Mouse (Mus musculus): ENCODE results near the gene Rho. TPM values are rescaled to one million over a fixed set of nuclear protein-coding genes. Genes with fewer than 3 reads are reported as not detected.

The Rho gene
- polyA plus RNA-seq, 1 experiment from 2014 or later: 0.16 TPM

DNA sequence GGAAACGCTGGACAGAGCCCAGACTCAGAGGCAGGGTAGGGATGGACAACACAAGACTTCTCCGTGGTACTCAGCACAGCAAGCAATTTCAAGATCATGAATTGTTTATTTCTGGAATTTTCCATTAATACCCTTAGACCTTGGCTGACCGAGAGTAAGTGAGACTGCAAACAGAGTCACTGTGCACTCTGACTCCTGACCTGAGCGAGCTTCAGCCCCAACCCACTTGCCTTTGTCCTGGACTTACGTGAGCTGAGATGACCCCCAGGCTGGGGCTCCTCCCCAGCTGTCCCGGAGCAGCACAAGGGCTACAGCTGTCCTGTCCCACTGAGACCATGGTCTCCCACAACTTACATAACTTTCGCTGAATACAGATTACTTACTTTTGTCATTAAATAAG lies 51.3 kb downstream of the Rho start:
- Histone ChIP-seq H3K4me3 (ENCODE audit: low read depth, low read length) (no peak overlapping the region), H3K27me3 (ENCODE audit: control insufficient read depth, insufficient read depth, low read length) (no peaks in the 10 kb centered on the region), H3K4me1 (ENCODE audit: control insufficient read depth, insufficient read depth, low read length) (peaks cover 51% of the 10 kb centered on the region), H3K27ac (ENCODE audit: low read depth, low read length) (peak overlapping the region; percentile 64), H3K4me2 (no peak overlapping the region), H3K36me3 (ENCODE audit: control insufficient read depth, insufficient read depth, low read length) (no peaks in the 10 kb centered on the region), H3K9me3 (replicated peaks; ENCODE audit: control insufficient read depth, low read length) (no peaks in the 10 kb centered on the region), H3K9ac (ENCODE audit: low read depth, low read length) (no peak overlapping the region)
- WGBS (ENCODE audit: insufficient replicate concordance): 71% methylated on average over 7 of the region's 7 CpGs
- no peak for ATAC-seq (replicated peaks; ENCODE audit: insufficient number of reproducible peaks, low FRiP score, low TSS enrichment)

DNA sequence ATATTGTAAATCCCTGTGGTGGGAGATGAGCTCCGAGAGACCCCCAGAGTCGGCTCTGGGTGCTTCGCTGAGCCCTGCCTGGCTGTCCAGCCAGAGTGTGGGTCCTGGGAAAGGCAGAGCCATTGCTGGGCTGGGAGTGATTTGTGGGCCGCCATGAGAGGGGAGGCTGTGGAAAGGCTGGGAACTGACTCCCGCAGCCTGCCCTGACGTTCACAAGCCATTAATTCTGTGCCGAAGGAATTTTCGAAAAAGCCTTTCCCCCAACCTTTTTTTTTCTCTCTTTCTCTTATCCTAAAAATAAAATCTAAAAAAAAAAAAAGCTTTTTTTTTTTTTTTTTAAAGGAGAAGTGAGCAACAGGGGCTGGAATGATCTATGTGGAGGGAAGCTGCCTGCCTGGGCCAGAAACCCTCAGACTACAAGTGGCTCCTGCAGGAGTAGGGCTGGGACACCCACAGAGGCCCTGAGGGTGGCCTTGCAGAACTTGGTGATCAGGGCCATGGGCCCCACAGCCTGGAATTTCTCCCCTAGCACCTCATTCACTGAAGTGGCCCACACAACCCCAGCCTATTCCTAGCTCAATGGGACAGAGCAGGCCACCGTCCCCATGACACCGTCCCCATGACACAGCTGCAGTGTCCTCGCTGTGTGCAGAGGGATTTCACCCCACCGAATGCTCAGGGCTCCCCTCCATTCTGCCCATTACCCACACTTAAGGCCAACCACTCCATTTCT lies 51.9 kb downstream of the Rho start:
- Histone ChIP-seq H3K9me3 (replicated peaks; ENCODE audit: control insufficient read depth, low read length) (no peaks in the 10 kb centered on the region), H3K4me3 (ENCODE audit: low read depth, low read length) (no peak overlapping the region), H3K9ac (ENCODE audit: low read depth, low read length) (peak overlapping the region; percentile 43; the same call in 1 of the 2 replicates), H3K4me1 (ENCODE audit: control insufficient read depth, insufficient read depth, low read length) (peaks cover 51% of the 10 kb centered on the region), H3K4me2 (no peak overlapping the region; the same call in 1 of the 2 replicates), H3K27ac (ENCODE audit: low read depth, low read length) (peak overlapping the region; percentile 66), H3K27me3 (ENCODE audit: control insufficient read depth, insufficient read depth, low read length) (no peaks in the 10 kb centered on the region), H3K36me3 (ENCODE audit: control insufficient read depth, insufficient read depth, low read length) (no peaks in the 10 kb centered on the region)
- ATAC-seq (replicated peaks; ENCODE audit: insufficient number of reproducible peaks, low FRiP score, low TSS enrichment): no peak
- 59% methylated on average over 12 of the region's 12 CpGs for WGBS (ENCODE audit: insufficient replicate concordance)

GRCm38 (mm10) chr6:115984580-115984979 lies 53.0 kb downstream of the Rho start:
- 70% methylated on average over 7 of the region's 7 CpGs for WGBS (ENCODE audit: insufficient replicate concordance)
- H3K4me1 ChIP-seq (ENCODE audit: control insufficient read depth, insufficient read depth, low read length): peaks cover 51% of the 10 kb centered on the region
- no peak for ATAC-seq (replicated peaks; ENCODE audit: insufficient number of reproducible peaks, low FRiP score, low TSS enrichment)
- no peak overlapping the region for H3K27ac ChIP-seq (ENCODE audit: low read depth, low read length)
- H3K27me3 ChIP-seq (ENCODE audit: control insufficient read depth, insufficient read depth, low read length): no peaks in the 10 kb centered on the region
- no peaks in the 10 kb centered on the region for H3K36me3 ChIP-seq (ENCODE audit: control insufficient read depth, insufficient read depth, low read length)
- no peaks in the 10 kb centered on the region for H3K9me3 ChIP-seq (replicated peaks; ENCODE audit: control insufficient read depth, low read length)
- H3K4me2 ChIP-seq: peak overlapping the region; percentile 89; the same call in 1 of the 2 replicates
- no peak overlapping the region for H3K9ac ChIP-seq (ENCODE audit: low read depth, low read length)
- H3K4me3 ChIP-seq (ENCODE audit: low read depth, low read length): no peak overlapping the region

GRCm38 (mm10) chr6:115985622-115986021 lies 54.1 kb downstream of the Rho start:
- no peak overlapping the region; the same call in 1 of the 2 replicates for H3K4me3 ChIP-seq (ENCODE audit: low read depth, low read length)
- H3K4me2 ChIP-seq: peak overlapping the region; percentile 89

DNA sequence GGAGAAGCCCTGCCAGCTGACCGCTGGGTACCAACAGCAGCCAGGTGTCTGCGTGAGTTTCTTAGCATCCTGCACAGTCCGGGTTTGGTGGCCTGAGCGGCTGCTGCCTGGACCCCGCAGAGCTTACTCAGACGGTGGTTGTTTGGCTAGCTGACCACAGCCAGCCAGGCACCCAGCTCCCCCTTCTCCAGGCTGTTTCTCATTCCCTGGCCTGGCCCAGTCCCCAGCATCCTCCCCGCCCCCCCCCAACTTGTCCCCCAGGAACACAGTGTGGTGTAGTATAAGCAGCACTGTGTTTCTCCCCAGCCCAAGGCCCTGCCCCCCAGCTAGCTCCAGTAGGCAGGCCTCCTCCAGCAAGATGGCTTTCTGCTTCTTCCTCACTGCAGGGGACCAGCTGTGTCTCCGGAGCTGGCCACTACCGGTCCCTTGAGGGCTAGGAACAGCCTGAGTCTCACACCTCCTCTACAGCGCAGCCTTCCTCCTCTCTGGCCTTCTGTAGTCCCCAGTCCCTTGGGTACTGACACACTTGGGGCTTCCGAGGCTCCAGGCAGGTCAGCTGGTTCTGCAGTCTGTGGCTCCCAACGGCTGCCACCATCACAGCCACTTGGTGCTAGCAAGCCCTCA lies 55.0 kb downstream of the Rho start:
- Histone ChIP-seq H3K4me2 (peak overlapping the region; percentile 89), H3K4me3 (ENCODE audit: low read depth, low read length) (0 out of 2 replicates have a peak overlapping the region, but pooled peaks have one; percentile 1), H3K27ac (ENCODE audit: low read depth, low read length) (no peak overlapping the region), H3K27me3 (ENCODE audit: control insufficient read depth, insufficient read depth, low read length) (no peaks in the 10 kb centered on the region), H3K36me3 (ENCODE audit: control insufficient read depth, insufficient read depth, low read length) (0 out of 2 replicates have a peak, but pooled peaks cover 2% of the 10 kb centered on the region), H3K9ac (ENCODE audit: low read depth, low read length) (peak overlapping the region; percentile 34; the same call in 1 of the 2 replicates), H3K4me1 (ENCODE audit: control insufficient read depth, insufficient read depth, low read length) (peaks cover 49% of the 10 kb centered on the region), H3K9me3 (replicated peaks; ENCODE audit: control insufficient read depth, low read length) (no peaks in the 10 kb centered on the region)
- no peak for ATAC-seq (replicated peaks; ENCODE audit: insufficient number of reproducible peaks, low FRiP score, low TSS enrichment)
- 51% methylated on average over 12 of the region's 12 CpGs for WGBS (ENCODE audit: insufficient replicate concordance)

More at GRCm38 (mm10) chr6:115985622-115986021, 54.1 kb downstream of the Rho start:
- peak overlapping the region; percentile 46 for H3K9ac ChIP-seq (ENCODE audit: low read depth, low read length)
- H3K9me3 ChIP-seq (replicated peaks; ENCODE audit: control insufficient read depth, low read length): no peaks in the 10 kb centered on the region
- 48% methylated on average over 9 of the region's 9 CpGs for WGBS (ENCODE audit: insufficient replicate concordance)
- 0 out of 2 replicates have a peak, but pooled peaks cover 2% of the 10 kb centered on the region for H3K36me3 ChIP-seq (ENCODE audit: control insufficient read depth, insufficient read depth, low read length)
- H3K27ac ChIP-seq (ENCODE audit: low read depth, low read length): no peak overlapping the region
- ATAC-seq (replicated peaks; ENCODE audit: insufficient number of reproducible peaks, low FRiP score, low TSS enrichment): no peak
- no peaks in the 10 kb centered on the region for H3K27me3 ChIP-seq (ENCODE audit: control insufficient read depth, insufficient read depth, low read length)
- H3K4me1 ChIP-seq (ENCODE audit: control insufficient read depth, insufficient read depth, low read length): peaks cover 43% of the 10 kb centered on the region

GRCm38 (mm10) chr6:115987096-115987747 lies 55.7 kb downstream of the Rho start:
- Histone ChIP-seq H3K4me1 (ENCODE audit: control insufficient read depth, insufficient read depth, low read length) (peaks cover 55% of the 10 kb centered on the region), H3K27me3 (ENCODE audit: control insufficient read depth, insufficient read depth, low read length) (peaks cover 1% of the 10 kb centered on the region; the same call in 1 of the 2 replicates), H3K36me3 (ENCODE audit: control insufficient read depth, insufficient read depth, low read length) (0 out of 2 replicates have a peak, but pooled peaks cover 2% of the 10 kb centered on the region), H3K9ac (ENCODE audit: low read depth, low read length) (0 out of 2 replicates have a peak overlapping the region, but pooled peaks have one; percentile 34), H3K4me3 (ENCODE audit: low read depth, low read length) (0 out of 2 replicates have a peak overlapping the region, but pooled peaks have one; percentile 1), H3K27ac (ENCODE audit: low read depth, low read length) (no peak overlapping the region), H3K9me3 (replicated peaks; ENCODE audit: control insufficient read depth, low read length) (no peaks in the 10 kb centered on the region), H3K4me2 (peak overlapping the region; percentile 89)
- no peak for ATAC-seq (replicated peaks; ENCODE audit: insufficient number of reproducible peaks, low FRiP score, low TSS enrichment)
- 61% methylated on average over 9 of the region's 9 CpGs for WGBS (ENCODE audit: insufficient replicate concordance)

GRCm38 (mm10) chr6:115989032-115989431 lies 57.5 kb downstream of the Rho start:
- peaks cover 61% of the 10 kb centered on the region for H3K4me1 ChIP-seq (ENCODE audit: control insufficient read depth, insufficient read depth, low read length)
- peak overlapping the region; percentile 89 for H3K4me2 ChIP-seq
- WGBS (ENCODE audit: insufficient replicate concordance): 76% methylated on average over 5 of the region's 5 CpGs
- H3K36me3 ChIP-seq (ENCODE audit: control insufficient read depth, insufficient read depth, low read length): 0 out of 2 replicates have a peak, but pooled peaks cover 2% of the 10 kb centered on the region
- no peaks in the 10 kb centered on the region for H3K9me3 ChIP-seq (replicated peaks; ENCODE audit: control insufficient read depth, low read length)
- H3K4me3 ChIP-seq (ENCODE audit: low read depth, low read length): peak overlapping the region; percentile 68
- peaks cover 20% of the 10 kb centered on the region for H3K27me3 ChIP-seq (ENCODE audit: control insufficient read depth, insufficient read depth, low read length)
- peak overlapping the region; percentile 63 for H3K9ac ChIP-seq (ENCODE audit: low read depth, low read length)
- ATAC-seq (replicated peaks; ENCODE audit: insufficient number of reproducible peaks, low FRiP score, low TSS enrichment): no peak
- H3K27ac ChIP-seq (ENCODE audit: low read depth, low read length): no peak overlapping the region; the same call in 1 of the 2 replicates

DNA sequence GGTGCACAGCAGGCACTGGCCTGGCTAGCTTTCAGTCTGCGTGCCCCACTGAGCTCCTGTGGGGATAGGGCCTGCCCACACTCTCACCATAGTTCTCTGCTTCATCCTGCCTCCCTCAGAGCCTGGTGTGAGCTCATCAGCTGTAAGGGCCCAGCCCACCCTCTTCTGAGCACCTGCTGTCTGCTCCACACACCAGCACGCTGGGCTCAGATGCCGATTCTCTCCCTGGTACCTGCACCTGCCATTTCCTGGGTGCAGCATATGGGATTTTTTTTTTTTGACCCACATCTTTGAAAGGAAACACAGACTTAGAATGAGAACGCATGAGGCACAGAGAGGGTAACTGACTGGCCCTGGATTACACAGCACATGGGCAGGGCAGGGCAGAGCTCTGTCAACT lies 58.1 kb downstream of the Rho start:
- Histone ChIP-seq H3K4me3 (ENCODE audit: low read depth, low read length) (peak overlapping the region; percentile 68), H3K27me3 (ENCODE audit: control insufficient read depth, insufficient read depth, low read length) (peaks cover 25% of the 10 kb centered on the region), H3K27ac (ENCODE audit: low read depth, low read length) (no peak overlapping the region; the same call in 1 of the 2 replicates), H3K36me3 (ENCODE audit: control insufficient read depth, insufficient read depth, low read length) (0 out of 2 replicates have a peak, but pooled peaks cover 2% of the 10 kb centered on the region), H3K9ac (ENCODE audit: low read depth, low read length) (peak overlapping the region; percentile 63), H3K4me2 (peak overlapping the region; percentile 89), H3K9me3 (replicated peaks; ENCODE audit: control insufficient read depth, low read length) (no peaks in the 10 kb centered on the region), H3K4me1 (ENCODE audit: control insufficient read depth, insufficient read depth, low read length) (peaks cover 58% of the 10 kb centered on the region)
- ATAC-seq (replicated peaks; ENCODE audit: insufficient number of reproducible peaks, low FRiP score, low TSS enrichment): no peak
- WGBS (ENCODE audit: insufficient replicate concordance): 86% methylated on average over 4 of the region's 4 CpGs
